Mouse (Mus musculus): ENCODE results near the gene Stpg2.

DNA sequence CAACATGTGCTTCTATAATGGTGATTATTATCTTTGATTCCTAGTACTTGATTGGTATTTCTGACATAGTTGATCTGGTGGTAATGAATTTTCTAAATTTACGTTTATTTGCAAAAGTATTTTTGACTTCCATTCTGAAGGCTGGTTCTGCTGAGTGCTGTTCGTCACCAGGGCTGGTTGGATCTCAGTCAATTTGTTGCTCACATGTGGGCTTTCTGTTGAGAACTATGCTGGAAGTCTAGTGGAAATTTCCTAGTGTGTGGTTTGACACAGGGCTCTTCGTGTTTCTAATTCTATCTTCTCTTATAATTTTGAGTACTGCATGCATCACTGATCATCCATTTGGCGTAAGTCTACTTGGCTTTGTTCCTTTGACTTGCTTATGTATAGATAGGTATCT is 504.3 kb downstream of the Stpg2 start:
- TF ChIP-seq POLR2A (IDR thresholded peaks at IDR 0.05; ENCODE audit: extremely low read depth, insufficient read depth, low read length) (no peak), CTCF (IDR thresholded peaks at IDR 0.05; ENCODE audit: extremely low read depth, insufficient read depth, low read length) (no peak)

Data from cortical plate, adult 2 months (tissue).